In genomic region chr4:129622120-129622802, GRCm38 (mm10) we compare ENCODE assay signal across 8 mouse cellular contexts. TPM values are rescaled to one million over a fixed set of nuclear protein-coding genes. Genes with fewer than 3 reads are reported as not detected.
DNase-seq lines count a peak whose midpoint lies in the region; ATAC-seq and TF ChIP-seq lines count a peak whose summit lies in the region.

No protein-coding gene starts in this region.

- WGBS in heart, embryonic 10.5 days = 65% methylated on average over 11 of the region's 11 CpGs
- 77% methylated on average over 11 of the region's 11 CpGs for whole genome bisulfite sequencing in forebrain, embryonic 15.5 days
- WGBS in liver, embryonic 14.5 days (ENCODE audit: insufficient replicate concordance) = 74% methylated on average over 11 of the region's 11 CpGs

- no peak overlapping the region for H3K27ac ChIP-seq in heart, embryonic 10.5 days
- H3K27ac ChIP-seq in MEL (ENCODE audit: control insufficient read depth, low read depth, low read length) = no peak overlapping the region
- peak overlapping the region; percentile 93; the same call in 1 of the 2 replicates for H3K27ac ChIP-seq in forebrain, embryonic 15.5 days (replicated peaks)
- H3K27ac ChIP-seq in liver, embryonic 14.5 days = no peak overlapping the region

- no peak for TF ChIP-seq CTCF in MEL (IDR thresholded peaks at IDR 0.05 in 2 of 3, conservative IDR thresholded peaks at IDR 0.05 in 1 of 3; ENCODE audit: control insufficient read depth in 1 of 3, insufficient read depth in 1 of 3, low read depth in 2 of 3, low read length in 3 of 3, poor library complexity in 1 of 3, severe bottlenecking in 1 of 3)
- no peak for TF ChIP-seq CTCF in liver, embryonic 14.5 days (IDR thresholded peaks at IDR 0.05; ENCODE audit: low read depth)

- H3K4me1 ChIP-seq in heart, embryonic 10.5 days = peaks cover 45% of the 10 kb centered on the region
- peaks cover 3 to 17% of the 10 kb centered on the region in 2 experiments; a peak in 3 of 4 replicates for H3K4me1 ChIP-seq in MEL (ENCODE audit: control insufficient read depth in 1 of 2, insufficient read depth in 2 of 2, low read length in 2 of 2)
- H3K4me1 ChIP-seq in forebrain, embryonic 15.5 days = peaks cover 41% of the 10 kb centered on the region
- H3K4me1 ChIP-seq in liver, embryonic 14.5 days (replicated peaks; ENCODE audit: control insufficient read depth in 2 of 2, insufficient read depth in 2 of 2, low read length in 1 of 2) = peaks cover 25 to 30% of the 10 kb centered on the region in 2 experiments

- DNase-seq in heart, embryonic 10.5 days (ENCODE audit: low spot score) = no peak
- DNase-seq in heart, postnatal 4 days = no peak
- DNase-seq in MEL (ENCODE audit: low read depth, low spot score) = no peak
- no peak for DNase-seq in liver, embryonic 14.5 days (ENCODE audit: low read depth in 3 of 3, low spot score in 3 of 3)
- DNase-seq in frontal cortex, postnatal 36 days (ENCODE audit: low spot score in 2 of 2) = no peak
- DNase-seq in spleen, postnatal 36 days (ENCODE audit: low spot score in 2 of 2) = no peak
- DNase-seq in retina, embryonic 14.5 days (ENCODE audit: low spot score) = no peak

- no peak for TF ChIP-seq EP300 in MEL (IDR thresholded peaks at IDR 0.05; ENCODE audit: low read depth in 1 of 2, low read length in 2 of 2)
- TF ChIP-seq EP300 in liver, embryonic 14.5 days (IDR thresholded peaks at IDR 0.05; ENCODE audit: low read depth) = no peak

- H3K27me3 ChIP-seq in heart, embryonic 10.5 days (ENCODE audit: insufficient read depth, poor library complexity, severe bottlenecking) = no peaks in the 10 kb centered on the region
- no peaks in the 10 kb centered on the region for H3K27me3 ChIP-seq in MEL (ENCODE audit: control insufficient read depth in 1 of 2, insufficient read depth in 2 of 2, low read length in 2 of 2)
- H3K27me3 ChIP-seq in forebrain, embryonic 15.5 days = no peaks in the 10 kb centered on the region
- H3K27me3 ChIP-seq in liver, embryonic 14.5 days (ENCODE audit: control insufficient read depth, insufficient read depth, low read length) = no peaks in the 10 kb centered on the region

- peaks cover 24% of the 10 kb centered on the region for H3K36me3 ChIP-seq in heart, embryonic 10.5 days
- H3K36me3 ChIP-seq in MEL (ENCODE audit: control insufficient read depth in 1 of 2, insufficient read depth in 2 of 2, low read length in 2 of 2) = peaks cover 0 to 9% of the 10 kb centered on the region in 2 experiments; a peak in 3 of 4 replicates
- peaks cover 13% of the 10 kb centered on the region for H3K36me3 ChIP-seq in forebrain, embryonic 15.5 days
- H3K36me3 ChIP-seq in liver, embryonic 14.5 days (replicated peaks; ENCODE audit: control insufficient read depth, insufficient read depth, low read depth) = peaks cover 7% of the 10 kb centered on the region

- peak overlapping the region; percentile 77; the same call in 1 of the 2 replicates for H3K9ac ChIP-seq in MEL (ENCODE audit: control insufficient read depth, low read depth, low read length, poor library complexity, severe bottlenecking)
- peak overlapping the region; percentile 94; the same call in 1 of the 2 replicates for H3K9ac ChIP-seq in forebrain, embryonic 15.5 days (replicated peaks)
- H3K9ac ChIP-seq in liver, embryonic 14.5 days (replicated peaks) = no peak overlapping the region

- H3K79me2 ChIP-seq in MEL (ENCODE audit: control insufficient read depth, insufficient read depth, low read length, poor library complexity) = peaks cover 4% of the 10 kb centered on the region; the same call in 1 of the 2 replicates

- ATAC-seq in forebrain, embryonic 15.5 days (replicated peaks) = no peak
- no peak for ATAC-seq in liver, embryonic 14.5 days (ENCODE audit: insufficient read depth)

- peak overlapping the region; percentile 72 for H3K4me2 ChIP-seq in forebrain, embryonic 15.5 days (replicated peaks)
- H3K4me2 ChIP-seq in liver, embryonic 14.5 days (ENCODE audit: low read depth) = peak overlapping the region; percentile 97; the same call in 1 of the 2 replicates

- no peak for TF ChIP-seq RAD21 in MEL (IDR thresholded peaks at IDR 0.05; ENCODE audit: low read depth, low read length)

- H3K9me3 ChIP-seq in heart, embryonic 10.5 days = no peaks in the 10 kb centered on the region
- no peaks in the 10 kb centered on the region for H3K9me3 ChIP-seq in MEL (replicated peaks; ENCODE audit: insufficient read depth, low read length)
- H3K9me3 ChIP-seq in forebrain, embryonic 15.5 days = no peaks in the 10 kb centered on the region
- no peaks in the 10 kb centered on the region for H3K9me3 ChIP-seq in liver, embryonic 14.5 days (ENCODE audit: control insufficient read depth, low read length)

- 0 out of 2 replicates have a peak overlapping the region, but pooled peaks have one; percentile 76 for H3K4me3 ChIP-seq in heart, embryonic 10.5 days
- no peak overlapping the region for H3K4me3 ChIP-seq in MEL (ENCODE audit: control insufficient read depth in 1 of 2, insufficient read depth in 1 of 2, low read depth in 2 of 2, low read length in 2 of 2)
- H3K4me3 ChIP-seq in forebrain, embryonic 15.5 days = peak overlapping the region; percentile 76
- no peak overlapping the region for H3K4me3 ChIP-seq in liver, embryonic 14.5 days (ENCODE audit: insufficient read depth in 1 of 2, low read depth in 2 of 2, low read length in 2 of 2)

- TF ChIP-seq POLR2A in MEL (IDR thresholded peaks at IDR 0.05; ENCODE audit: control insufficient read depth in 1 of 2, insufficient read depth in 1 of 2, low read depth in 1 of 2, low read length in 2 of 2, poor library complexity in 1 of 2) = no peak

TF ChIP-seq in MEL, 35 proteins besides CTCF, POLR2A, EP300 and RAD21:
- TF ChIP-seq ZKSCAN1 (IDR thresholded peaks at IDR 0.05; ENCODE audit: low read depth, low read length) (no peak), MEF2A (IDR thresholded peaks at IDR 0.05; ENCODE audit: extremely low read depth, insufficient replicate concordance, low read depth, low read length, poor library complexity, severe bottlenecking) (no peak), RCOR1 (IDR thresholded peaks at IDR 0.05; ENCODE audit: low read depth, low read length) (no peak), ZNF384 (IDR thresholded peaks at IDR 0.05; ENCODE audit: low read depth, low read length) (no peak), GABPA (IDR thresholded peaks at IDR 0.05; ENCODE audit: low read depth, low read length) (no peak)
TF ChIP-seq in MEL: peak in this region for 0.

RNA-seq across cellular contexts. Expression of gene Ccdc28b, which starts 1.5 kb away (rescaled TPM):
- polyA plus RNA-seq in heart, embryonic 10.5 days (2016; fragmentation: Nextera tagmentation; extraction: Ambion mirVana) = 37.1 and 43.0 TPM in 2 replicates
- 10 to 100 TPM; 30.9 to 33.3 TPM for total RNA-seq in heart, postnatal 4 days (2021)
- 18.3 and 21.4 TPM in 2 replicates for total RNA-seq in MEL (2012; rRNA removed)
- polyA plus RNA-seq in MEL (2012; ENCODE audit: insufficient read depth in 1 of 2, insufficient read length in 2 of 2, low read depth in 1 of 2, low replicate concordance in 2 of 2, missing spikeins in 1 of 2) = 10 to 100 TPM in 1 of 2 experiments, not detected in 1; 29.1 TPM
- 119 and 124 TPM in 2 replicates for polyA plus RNA-seq in forebrain, embryonic 15.5 days (2015; fragmentation: Nextera tagmentation; extraction: Ambion mirVana)
- polyA plus RNA-seq in liver, embryonic 14.5 days (2012; rRNA removed) = 5.7 and 12.0 TPM in 2 replicates
- polyA plus RNA-seq in liver, embryonic 14.5 days (2014; fragmentation: Nextera tagmentation; extraction: Ambion mirVana) = 11.0 and 12.4 TPM in 2 replicates

RNA-seq across cellular contexts. Expression of gene Iqcc, which starts 3.4 kb away (rescaled TPM):
- polyA plus RNA-seq in heart, embryonic 10.5 days (2016; fragmentation: Nextera tagmentation; extraction: Ambion mirVana) = 24.0 and 29.4 TPM in 2 replicates
- 10 to 100 TPM in 1 of 2 experiments, 1 to 10 TPM in 1; 9.3 to 14.3 TPM for total RNA-seq in heart, postnatal 4 days (2021)
- 13.6 and 15.4 TPM in 2 replicates for total RNA-seq in MEL (2012; rRNA removed)
- 10 to 100 TPM in 1 of 2 experiments, not detected in 1; 18.5 TPM for polyA plus RNA-seq in MEL (2012; ENCODE audit: insufficient read depth in 1 of 2, insufficient read length in 2 of 2, low read depth in 1 of 2, low replicate concordance in 2 of 2, missing spikeins in 1 of 2)
- 31.4 and 32.5 TPM in 2 replicates for polyA plus RNA-seq in forebrain, embryonic 15.5 days (2015; fragmentation: Nextera tagmentation; extraction: Ambion mirVana)
- 6.2 and 8.8 TPM in 2 replicates for polyA plus RNA-seq in liver, embryonic 14.5 days (2012; rRNA removed)
- 7.0 and 9.2 TPM in 2 replicates for polyA plus RNA-seq in liver, embryonic 14.5 days (2014; fragmentation: Nextera tagmentation; extraction: Ambion mirVana)

RNA-seq across cellular contexts. Expression of gene Dcdc2b, which starts 8.2 kb away (rescaled TPM):
- polyA plus RNA-seq in heart, embryonic 10.5 days (2016; fragmentation: Nextera tagmentation; extraction: Ambion mirVana) = 1.1 and 1.7 TPM in 2 replicates
- under 1 TPM; 0.27 to 0.76 TPM for total RNA-seq in heart, postnatal 4 days (2021)
- 0.26 TPM in 1 of 2 replicates, not detected in the other for total RNA-seq in MEL (2012; rRNA removed)
- polyA plus RNA-seq in MEL (2012; ENCODE audit: insufficient read depth in 1 of 2, insufficient read length in 2 of 2, low read depth in 1 of 2, low replicate concordance in 2 of 2, missing spikeins in 1 of 2) = 1 to 10 TPM in 1 of 2 experiments, not detected in 1; 1.3 TPM
- polyA plus RNA-seq in forebrain, embryonic 15.5 days (2015; fragmentation: Nextera tagmentation; extraction: Ambion mirVana) = 3.5 and 3.7 TPM in 2 replicates
- polyA plus RNA-seq in liver, embryonic 14.5 days (2012; rRNA removed) = 0.28 and 0.47 TPM in 2 replicates
- polyA plus RNA-seq in liver, embryonic 14.5 days (2014; fragmentation: Nextera tagmentation; extraction: Ambion mirVana) = 0.19 and 0.61 TPM in 2 replicates

RNA-seq across cellular contexts. Expression of gene Txlna, which starts 18.6 kb away (rescaled TPM):
- polyA plus RNA-seq in heart, embryonic 10.5 days (2016; fragmentation: Nextera tagmentation; extraction: Ambion mirVana) = 71.7 and 72.4 TPM in 2 replicates
- total RNA-seq in heart, postnatal 4 days (2021) = 10 to 100 TPM; 40.0 to 41.9 TPM
- total RNA-seq in MEL (2012; rRNA removed) = 68.0 and 69.5 TPM in 2 replicates
- polyA plus RNA-seq in MEL (2012; ENCODE audit: insufficient read depth in 1 of 2, insufficient read length in 2 of 2, low read depth in 1 of 2, low replicate concordance in 2 of 2, missing spikeins in 1 of 2) = 10 to 100 TPM in 1 of 2 experiments, not detected in 1; 68.9 TPM
- polyA plus RNA-seq in forebrain, embryonic 15.5 days (2015; fragmentation: Nextera tagmentation; extraction: Ambion mirVana) = 64.7 and 68.3 TPM in 2 replicates
- 12.2 and 17.0 TPM in 2 replicates for polyA plus RNA-seq in liver, embryonic 14.5 days (2012; rRNA removed)
- polyA plus RNA-seq in liver, embryonic 14.5 days (2014; fragmentation: Nextera tagmentation; extraction: Ambion mirVana) = 26.3 and 30.3 TPM in 2 replicates

RNA-seq across cellular contexts. Expression of gene Tmem234, which starts 21.8 kb away (rescaled TPM):
- 184 and 200 TPM in 2 replicates for polyA plus RNA-seq in heart, embryonic 10.5 days (2016; fragmentation: Nextera tagmentation; extraction: Ambion mirVana)
- 10 to 100 TPM; 64.8 to 72.1 TPM for total RNA-seq in heart, postnatal 4 days (2021)
- total RNA-seq in MEL (2012; rRNA removed) = 140 and 148 TPM in 2 replicates
- polyA plus RNA-seq in MEL (2012; ENCODE audit: insufficient read depth in 1 of 2, insufficient read length in 2 of 2, low read depth in 1 of 2, low replicate concordance in 2 of 2, missing spikeins in 1 of 2) = 100 to 1,000 TPM in 1 of 2 experiments, not detected in 1; 220 TPM
- 160 and 165 TPM in 2 replicates for polyA plus RNA-seq in forebrain, embryonic 15.5 days (2015; fragmentation: Nextera tagmentation; extraction: Ambion mirVana)
- polyA plus RNA-seq in liver, embryonic 14.5 days (2012; rRNA removed) = 78.5 and 84.2 TPM in 2 replicates
- polyA plus RNA-seq in liver, embryonic 14.5 days (2014; fragmentation: Nextera tagmentation; extraction: Ambion mirVana) = 108 and 129 TPM in 2 replicates

Comparison
In these comparisons a context has a peak if more than half of its experiments do, and no peak if none do; other contexts are left out.
1. H3K4me3 ChIP-seq: peak in heart, embryonic 10.5 days (single experiment) and forebrain, embryonic 15.5 days (single experiment); none in MEL (0 of 2) and liver, embryonic 14.5 days (0 of 2).